Mouse (Mus musculus) adipocyte (in vitro differentiated cells): ENCODE measurements at regions not wholly inside any gene's neighbourhood (a gene's known extent, or its start where the extent isn't known, plus 50 kb on each side); places are given as distances from the start of the nearest gene placed in this dataset.

ENCODE experiments used
- DNase-seq: peaks from one replicate; pipeline ENCODE4 v3.0.0-alpha.2; 2016; ENCODE audit warnings: low spot score

DNA sequence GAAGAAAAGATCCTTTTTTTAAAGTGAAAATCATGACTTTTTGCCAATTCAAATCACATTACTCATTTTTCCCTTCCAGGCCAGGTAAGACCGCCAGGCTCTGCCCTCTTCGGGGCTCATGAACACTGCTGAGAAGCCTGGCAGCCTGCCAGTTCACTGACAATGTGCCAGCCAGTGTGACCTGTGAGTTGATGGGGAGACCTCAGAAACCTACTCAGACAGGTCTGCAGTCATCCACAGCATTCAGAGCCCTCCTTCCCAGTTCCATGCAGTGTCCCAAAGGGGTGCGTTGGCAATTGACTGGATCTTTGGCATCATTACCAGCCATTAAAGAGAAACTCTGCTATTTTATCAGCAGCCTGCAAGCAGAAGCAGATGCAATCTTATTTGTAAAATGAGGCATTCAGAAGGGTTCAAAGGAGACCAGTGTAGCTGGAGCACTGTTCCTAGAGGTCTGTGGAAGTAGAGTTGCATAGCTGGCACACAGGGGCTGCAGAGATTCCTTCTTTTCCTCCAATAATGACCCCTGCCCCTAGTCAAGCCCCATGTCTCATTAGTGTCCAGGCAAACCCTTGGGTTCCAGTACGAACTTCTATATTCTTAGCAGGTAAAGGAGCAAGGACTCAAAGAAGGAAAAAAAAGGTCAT, 384.4 kb downstream of the Rapgef2 start:
- DNase-seq: no peak

DNA sequence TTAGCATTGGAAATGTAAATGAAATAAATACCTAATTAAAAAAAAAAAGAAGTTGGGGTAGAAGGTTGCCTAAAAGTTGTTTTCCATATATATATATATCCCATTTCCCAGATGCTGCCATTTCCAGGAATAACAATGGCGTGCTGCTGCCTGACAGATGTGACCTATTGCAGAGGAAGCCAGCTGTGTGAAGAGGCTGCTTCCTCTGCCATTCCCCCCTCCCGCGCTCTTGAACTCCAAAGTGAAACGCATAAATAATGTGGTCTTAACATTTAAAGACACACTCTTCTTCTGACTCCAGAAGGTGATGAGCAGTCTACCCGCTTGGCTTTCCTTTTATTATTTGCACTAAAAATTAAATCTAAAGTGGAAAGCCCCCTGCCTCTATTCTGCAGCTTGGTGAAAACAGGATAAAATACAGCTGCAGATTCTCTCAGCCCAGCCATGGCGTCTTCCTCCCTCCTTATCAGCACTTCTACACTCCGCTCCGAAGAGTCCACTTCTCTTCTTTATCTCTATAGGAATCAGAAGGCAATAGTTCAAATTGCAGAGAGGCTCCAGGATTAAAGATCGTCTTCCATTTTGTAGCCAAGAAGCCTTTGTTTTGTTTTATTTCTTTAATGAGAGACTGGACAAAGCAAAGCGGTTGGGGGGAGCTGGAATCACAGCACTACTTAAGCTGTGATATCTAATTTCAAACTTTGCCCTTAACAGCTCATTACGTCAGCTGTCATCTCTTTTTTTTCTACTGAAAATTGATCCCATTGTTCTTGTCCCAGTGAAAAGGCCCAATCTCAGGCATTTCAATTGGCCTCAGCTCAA, 385.1 kb downstream of the Rapgef2 start:
- DNase-seq: no peak

DNA sequence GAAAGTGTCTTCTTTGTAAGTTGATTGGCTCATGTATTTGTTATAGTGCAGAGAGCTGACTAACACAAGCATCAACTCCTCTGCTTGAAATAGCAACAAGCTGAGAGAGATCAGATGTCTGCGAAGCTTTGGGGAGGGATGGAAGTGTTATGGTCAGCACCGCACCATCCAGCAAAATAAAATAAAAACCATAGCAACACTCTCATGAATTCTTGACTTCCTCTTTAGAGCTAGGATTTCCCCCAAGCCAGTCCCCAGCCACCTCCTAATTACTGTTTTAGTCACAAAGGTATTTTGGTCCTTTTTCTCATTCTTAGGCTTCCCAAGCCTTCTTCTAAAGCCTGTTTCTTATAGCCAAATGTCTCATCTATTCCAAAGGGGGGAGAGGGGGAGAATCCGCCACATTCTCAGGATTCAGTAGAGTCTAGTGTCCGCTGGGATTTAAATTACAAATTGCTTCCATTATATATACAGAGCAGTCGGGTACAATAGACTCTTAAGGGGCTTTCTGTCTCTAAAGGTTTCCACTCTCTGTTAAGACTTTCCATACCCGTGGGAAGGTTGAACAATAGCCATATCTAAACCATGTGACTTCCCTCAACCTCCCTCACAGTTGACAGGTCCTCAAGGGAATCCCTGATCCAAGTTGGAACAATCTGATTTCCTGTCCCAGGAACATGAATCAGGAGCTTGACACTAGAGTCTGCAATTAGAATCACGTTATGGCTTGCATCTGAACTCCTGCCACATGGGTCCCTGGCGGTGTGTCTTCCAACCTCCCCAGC, 386.7 kb downstream of the Rapgef2 start:
- DNase-seq: no peak

DNA sequence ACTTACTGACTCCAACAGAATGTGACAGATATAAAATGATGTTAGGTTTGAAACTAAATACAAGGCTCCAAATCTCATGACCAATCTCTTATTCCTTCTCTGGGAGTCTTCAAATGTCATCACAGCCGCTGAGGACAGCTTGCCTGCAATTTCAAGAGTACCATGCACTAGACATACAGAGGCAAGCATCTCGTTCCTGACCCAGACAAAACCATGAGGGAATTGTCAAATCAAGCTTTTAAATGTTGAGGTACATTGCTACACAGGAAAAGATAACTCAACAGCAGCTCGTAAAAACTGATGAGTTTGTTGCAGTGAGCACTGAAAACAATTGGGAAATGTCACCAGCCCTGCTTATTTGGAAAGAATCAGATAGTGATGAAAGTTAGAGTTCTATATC, 397.0 kb downstream of the Rapgef2 start:
- DNase-seq: no peak

DNA sequence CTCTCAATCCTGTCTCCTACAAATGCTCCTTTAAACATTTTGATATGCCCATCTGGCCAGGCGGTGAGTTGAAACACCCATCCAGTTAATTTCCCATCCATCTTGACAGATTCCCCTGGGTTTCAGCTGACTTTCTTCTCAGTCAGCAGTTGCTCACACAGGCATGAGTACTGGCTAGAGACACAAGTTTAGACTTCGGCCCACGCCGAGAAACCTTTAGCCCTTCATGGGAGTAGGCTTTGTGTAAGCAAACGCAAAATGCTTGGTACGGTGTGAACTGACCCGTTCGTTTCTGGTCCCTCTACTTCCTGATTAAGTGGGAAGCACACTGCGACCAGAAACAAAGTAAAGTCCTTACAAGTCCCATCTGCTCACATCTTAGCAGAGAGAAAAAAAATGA, 401.6 kb downstream of the Rapgef2 start:
- no peak for DNase-seq

DNA sequence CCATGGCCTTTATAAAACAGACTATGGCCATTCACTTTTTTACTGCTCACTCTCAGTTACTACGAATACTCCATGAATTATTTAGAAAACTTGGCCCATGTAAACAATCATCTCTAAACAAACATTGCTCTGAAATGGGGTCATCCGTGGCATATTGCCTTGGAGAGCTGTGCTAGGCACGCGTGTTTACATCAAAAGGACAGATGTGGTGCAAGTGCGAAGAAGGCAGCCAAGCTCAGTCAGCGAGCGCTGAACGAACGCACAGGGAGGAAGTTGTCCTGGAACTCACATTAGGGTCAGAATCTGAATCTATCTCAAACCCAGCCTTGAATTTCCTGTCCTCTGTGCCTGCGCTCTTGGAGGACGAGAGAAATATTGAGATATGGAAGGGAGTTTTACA, 402.3 kb downstream of the Rapgef2 start:
- no peak for DNase-seq

DNA sequence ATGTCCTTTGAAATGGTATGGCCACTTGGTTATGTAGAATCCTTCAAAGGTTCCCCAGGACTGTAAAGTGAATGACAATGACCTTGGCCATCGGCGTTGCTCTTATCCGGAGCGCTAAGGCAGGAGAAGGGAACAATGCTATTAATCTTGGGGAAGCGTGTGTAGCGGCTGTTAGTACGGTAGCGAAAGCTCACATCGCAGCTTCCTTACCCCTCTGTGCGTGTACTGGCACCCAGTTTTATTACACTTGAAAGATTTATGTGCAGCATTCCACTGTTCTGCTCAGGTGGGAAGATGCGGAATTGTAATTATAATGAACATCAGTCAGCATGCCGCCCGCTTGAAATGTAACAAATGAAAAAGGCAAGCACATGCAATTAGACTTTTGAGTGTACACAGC, 406.2 kb downstream of the Rapgef2 start:
- DNase-seq: no peak

DNA sequence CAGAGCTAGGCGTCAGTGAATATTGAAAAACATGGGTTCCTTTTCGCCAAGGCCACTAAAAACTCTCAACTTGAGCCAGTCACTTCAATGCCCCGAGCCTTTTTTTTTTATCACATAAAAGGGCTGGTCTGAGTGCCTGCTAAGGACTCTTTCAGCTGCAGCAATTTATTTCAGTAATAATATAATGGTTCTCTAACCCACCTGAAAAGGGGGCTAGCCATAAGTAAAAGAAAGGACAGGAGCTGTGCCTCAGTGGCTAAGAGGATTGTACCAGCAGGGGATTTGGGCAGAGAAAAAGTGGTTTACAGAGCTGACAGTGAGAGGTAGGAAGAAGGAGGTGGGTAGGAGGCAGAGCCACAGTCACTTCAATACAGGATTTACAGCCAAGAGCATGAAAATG, 409.0 kb downstream of the Rapgef2 start:
- DNase-seq: no peak

DNA sequence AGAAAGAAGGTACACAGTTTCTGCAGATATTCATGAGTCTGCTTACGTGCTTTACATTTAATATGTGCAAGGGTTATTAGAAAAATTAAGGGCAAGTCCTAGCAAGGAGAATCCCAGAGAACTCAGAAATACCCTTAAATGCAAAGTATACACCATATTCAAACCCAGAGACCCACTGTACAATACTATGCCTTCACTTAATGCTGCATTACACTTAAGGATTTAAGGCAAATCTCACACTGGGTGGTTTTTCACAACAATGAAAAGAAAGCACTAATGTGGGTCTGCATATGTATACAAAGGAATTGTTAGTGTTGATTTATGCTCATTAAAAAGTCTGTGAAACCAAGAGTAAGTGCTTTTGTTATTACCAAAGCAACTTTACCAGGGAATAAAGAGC, 419.4 kb downstream of the Rapgef2 start:
- no peak for DNase-seq

DNA sequence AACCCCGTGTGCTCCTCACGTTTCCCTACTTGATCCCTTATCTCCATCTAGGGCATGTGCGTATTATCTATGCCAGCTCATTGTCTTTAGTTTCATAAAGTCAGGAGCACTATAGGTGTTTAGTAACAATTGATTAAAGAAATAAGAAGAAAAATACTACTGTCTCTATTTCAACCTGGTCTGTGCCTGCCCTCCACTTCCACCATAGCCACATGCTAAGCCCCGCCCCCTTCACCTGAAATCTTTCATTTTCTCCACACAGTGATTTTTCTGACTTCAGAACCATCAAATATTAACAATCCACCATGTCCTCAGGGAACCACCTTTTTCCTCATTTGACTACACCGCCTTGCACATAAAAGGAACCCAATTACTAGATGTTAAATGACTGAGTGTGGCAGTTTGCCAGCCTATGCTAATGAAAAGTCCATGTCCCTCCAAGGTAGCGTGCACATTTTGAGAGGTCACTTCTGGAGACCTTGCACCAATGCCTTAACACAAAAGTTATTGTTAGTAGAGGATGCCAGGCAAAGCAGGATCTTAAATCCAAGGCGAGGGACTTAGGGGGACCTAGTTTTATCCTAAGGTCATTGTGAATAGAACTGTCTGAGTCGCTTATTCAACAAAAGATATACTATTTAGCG, 420.1 kb downstream of the Rapgef2 start:
- DNase-seq: no peak

DNA sequence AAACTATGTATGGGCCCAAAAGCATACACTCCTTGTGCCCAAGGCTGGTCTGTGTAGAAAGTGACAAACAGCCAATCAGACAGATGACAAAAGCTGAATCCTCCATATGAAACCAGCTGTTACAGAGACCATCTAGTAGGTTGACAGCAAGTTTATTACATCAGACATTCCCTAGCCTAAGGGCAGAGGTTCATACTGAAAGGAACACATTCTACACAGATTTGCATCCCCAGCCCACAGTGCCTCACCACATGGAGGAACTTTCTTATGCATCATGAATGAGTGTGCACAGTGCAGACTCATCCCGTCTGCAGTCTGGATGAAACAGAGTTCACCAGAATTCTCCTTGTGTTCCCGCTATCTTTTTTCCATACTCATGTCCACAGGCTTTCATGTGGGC, 423.3 kb downstream of the Rapgef2 start:
- no peak for DNase-seq

DNA sequence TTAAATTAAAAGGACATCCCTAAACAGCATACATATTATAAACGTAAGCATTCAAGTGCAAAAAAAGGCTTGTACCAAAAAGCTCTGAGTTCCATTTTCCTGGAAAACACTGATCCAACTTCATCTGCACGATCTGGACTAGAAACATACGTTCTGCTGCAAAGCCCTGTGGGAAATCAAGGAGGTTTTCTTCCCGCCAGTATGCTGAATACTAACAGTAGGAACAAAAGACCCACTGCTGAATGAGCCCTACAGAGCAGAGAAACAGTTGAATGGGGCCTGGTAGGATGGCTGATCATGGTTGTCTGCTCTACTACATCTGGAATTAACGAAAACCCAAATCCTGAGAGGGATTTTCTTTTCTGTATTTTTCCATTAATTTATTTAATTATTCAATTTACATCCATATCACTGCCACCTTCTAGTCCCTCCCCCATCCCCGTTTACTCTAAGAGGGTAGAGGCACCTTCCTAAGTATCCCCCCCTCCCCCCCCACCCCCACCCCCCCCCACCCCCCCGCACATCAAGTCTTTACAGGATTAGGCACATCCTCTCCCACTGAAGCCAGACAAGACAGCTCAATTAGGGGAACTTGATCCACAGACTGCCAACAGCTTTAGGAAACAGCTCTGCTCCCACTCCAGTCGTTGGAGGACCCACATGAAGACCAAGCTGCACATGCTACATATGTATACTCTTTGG, 439.5 kb downstream of the Rapgef2 start:
- DNase-seq: no peak

DNA sequence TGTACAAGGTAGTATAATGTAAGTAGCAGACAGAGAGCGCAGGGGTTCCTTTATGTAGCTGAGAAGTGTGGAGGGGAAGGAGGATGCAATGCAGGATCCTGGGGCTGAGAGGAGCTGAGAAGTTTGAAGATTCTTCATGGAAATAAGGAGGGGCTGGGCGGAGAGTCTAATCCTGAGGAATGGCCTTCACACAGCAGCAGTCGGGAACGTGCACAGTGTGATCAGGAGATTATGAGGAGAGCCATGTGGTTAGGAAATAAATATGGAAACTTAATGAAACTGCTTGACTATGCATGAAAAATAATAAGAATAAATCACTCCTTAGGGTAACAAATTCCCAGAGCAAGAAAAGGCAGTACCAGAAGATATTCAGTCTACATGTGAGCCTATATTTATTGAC, 445.1 kb downstream of the Rapgef2 start:
- DNase-seq: no peak

DNA sequence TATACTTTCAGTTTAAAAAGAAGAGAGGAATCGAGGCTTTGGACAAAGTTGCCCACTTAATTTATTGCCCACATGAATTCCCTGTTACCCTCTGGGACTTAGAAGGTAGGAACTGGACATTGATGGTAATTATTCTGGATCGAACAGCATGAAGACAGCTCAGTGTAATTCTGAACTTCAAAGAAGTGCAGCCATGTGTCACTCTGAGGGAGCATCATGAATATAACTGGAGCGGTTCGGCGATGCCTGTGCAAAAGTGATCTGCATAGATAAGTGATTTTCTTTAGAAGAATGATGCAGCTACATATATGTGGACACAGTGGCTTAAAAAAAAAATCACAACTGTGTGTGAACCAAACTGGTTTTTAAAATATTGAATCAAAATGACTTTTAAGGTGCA, 449.5 kb downstream of the Rapgef2 start:
- no peak for DNase-seq

DNA sequence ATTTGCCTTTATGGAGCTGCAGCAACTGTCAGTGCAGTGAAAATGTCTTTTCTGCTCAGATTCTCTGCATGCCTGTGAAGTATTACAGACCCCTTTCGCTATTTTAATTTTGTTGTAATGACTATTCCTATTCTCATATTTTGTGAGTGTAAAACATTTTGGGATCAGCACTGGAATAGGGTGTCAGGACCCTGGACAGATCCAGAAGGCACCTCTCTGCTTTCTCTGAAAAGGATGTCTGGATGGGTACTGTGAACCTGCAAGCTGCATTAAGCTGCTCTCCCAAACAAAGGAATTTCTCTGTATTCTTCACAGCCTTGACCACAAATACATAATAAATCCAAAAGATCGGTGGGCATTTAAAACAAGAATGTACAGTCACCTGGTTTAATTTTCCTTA, 460.8 kb downstream of the Rapgef2 start:
- DNase-seq: peak; percentile 6

DNA sequence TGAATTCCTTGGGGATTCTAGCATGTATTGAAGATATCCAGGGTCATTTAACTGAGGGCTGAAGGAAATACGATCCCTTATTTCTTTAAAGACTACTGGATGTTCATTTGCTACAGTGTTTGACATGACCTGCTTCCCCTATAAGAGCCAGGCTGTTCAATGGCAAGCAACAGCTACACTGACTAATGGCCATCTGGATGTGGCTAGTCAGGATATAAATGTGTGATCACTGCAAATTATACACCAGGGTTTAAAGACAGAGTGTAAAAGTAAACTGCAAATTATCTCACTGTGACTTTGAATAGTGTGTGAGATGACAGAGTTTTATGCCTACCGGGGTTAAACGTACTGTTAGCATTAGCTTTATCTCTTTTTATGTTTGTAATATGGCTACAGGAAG, 473.9 kb downstream of the Rapgef2 start:
- DNase-seq: no peak

DNA sequence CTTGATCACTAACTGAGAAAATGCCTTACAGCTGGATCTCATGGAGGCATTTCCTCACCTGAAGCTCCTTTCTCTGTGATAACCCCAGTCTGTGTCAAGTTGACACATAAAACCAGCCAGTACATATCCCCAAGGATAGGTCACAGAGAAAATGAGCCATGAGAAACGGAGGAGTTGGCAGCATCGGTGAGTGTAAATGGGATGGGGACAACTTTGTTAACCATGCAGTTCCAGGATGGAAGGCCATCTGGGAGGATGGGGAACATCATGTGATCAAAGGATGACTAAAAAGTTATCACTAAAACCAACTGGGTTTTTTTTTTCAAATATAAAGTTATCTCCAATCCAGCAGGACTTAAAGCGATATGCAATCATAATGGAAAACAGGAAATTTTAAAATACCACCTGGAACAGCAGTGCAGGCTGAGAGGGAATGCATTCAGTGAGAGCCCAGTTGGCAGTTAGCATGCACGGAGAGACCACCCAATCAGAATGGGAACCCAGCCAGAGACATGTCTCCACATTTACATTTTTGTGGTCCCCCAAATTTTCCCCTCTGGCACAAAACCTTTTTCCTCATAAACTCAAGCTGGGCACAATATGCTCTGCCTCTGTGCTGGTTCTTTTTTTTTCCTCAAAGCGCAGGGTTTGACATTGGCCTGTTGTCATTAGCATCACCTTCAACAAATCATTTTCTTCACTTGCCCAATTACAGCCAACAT, 475.7 kb downstream of the Rapgef2 start:
- DNase-seq: no peak

DNA sequence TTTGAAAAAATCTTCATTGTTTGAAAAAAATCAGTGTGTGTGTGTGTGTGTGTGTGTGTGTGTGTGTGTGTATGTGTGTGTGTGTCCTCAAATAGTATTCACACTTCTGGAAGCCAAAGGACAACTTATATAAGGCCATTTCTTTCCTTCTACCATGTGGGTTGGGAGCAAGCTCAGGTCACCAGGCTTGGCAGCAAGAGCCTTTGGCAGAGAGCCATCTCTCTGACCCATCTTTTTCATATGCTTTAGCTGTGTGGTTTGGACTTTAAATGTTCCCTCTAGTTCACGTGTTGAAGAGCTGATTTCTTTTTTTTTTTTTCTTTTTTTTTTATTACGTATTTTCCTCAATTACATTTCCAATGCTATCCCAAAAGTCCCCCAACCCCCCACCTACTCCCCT, 483.1 kb downstream of the Rapgef2 start:
- peak; percentile 7 for DNase-seq

DNA sequence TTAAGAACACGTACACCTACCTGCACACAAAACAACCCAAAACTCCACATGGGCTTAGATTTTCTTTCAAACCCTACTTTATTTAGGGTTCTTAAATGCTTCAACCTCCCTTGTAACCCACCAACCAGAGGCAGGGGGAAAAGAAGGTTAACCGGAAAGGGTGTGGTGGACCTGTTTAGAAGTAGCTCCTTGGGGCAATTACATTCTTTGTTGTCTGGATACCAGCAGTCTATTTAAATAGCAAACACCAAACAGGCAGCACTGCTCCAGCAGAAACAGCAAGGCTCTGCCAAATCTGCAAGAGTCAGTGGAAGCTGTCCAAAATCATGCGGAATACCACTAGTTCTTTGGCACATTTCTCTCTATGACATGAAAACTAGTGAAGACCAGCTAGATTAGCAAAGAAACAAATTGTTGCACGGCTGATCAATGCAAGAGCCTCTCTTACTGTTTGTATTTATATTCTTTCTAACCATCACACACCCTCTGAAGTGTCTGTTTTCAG, 490.3 kb downstream of the Rapgef2 start:
- DNase-seq: no peak

DNA sequence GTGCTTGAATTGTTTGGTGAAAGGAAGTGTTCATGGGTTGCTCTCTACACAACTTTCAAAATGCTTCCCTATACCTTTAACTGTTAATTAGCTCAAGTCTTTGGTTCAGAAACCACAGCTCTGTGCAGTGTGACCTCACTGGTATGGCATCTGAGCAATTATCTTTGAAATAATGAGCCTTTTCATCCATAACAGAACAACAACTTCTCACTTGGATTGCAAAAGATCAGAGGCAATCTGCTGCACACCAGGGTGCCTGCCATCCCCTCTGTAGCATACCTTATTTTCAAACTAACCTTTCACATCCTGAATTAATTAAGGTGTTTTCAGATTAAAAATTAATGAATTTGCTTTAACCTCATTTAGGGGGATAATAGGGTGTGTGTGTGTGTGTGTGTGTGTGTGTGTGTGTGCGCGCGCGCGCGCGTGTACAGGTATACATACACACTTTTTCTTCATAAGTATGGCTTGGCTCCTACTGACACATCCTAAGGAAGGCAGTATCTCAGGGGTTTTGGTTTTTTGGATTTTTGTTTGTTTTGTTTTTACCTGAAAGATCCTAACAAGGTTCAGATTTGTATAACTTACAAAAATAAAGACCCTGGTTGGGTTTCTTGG, 493.8 kb downstream of the Rapgef2 start:
- no peak for DNase-seq

DNA sequence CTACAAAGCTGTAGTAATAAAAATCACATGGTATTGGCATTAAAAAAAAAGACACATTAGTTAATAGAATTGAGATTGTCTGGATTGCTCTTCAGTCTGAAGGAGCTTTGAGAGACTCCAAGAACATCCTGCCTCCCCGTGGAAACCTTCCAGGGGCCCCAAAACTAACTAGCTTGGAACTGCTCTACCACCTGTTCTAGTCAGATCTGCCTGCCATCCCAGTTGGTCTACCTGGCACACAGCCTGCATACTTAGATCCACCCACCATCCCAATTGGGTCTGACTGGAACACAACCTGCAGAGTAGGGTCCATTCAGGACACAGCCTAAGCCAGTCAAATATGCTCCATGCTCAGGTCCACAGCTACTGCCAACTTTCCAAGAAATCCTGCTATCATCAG, 503.6 kb downstream of the Rapgef2 start:
- no peak for DNase-seq
